Mouse (Mus musculus) ovary, adult 2 months (tissue): ENCODE results near the gene Mmaa. TPM values are rescaled to one million over a fixed set of nuclear protein-coding genes. Genes with fewer than 3 reads are reported as not detected.

Experiments used
- polyA plus RNA-seq: library from polyadenylated mRNA; depleted of rRNA; stranded (reverse); fragments of >200 nt; gene quantifications from 2 replicates; pipeline ENCODE4 v1.2.3, GENCODE M21; 2012; rRNA removed

Mmaa gene
- polyA plus RNA-seq = 2.6 and 4.1 TPM in 2 replicates

DNA sequence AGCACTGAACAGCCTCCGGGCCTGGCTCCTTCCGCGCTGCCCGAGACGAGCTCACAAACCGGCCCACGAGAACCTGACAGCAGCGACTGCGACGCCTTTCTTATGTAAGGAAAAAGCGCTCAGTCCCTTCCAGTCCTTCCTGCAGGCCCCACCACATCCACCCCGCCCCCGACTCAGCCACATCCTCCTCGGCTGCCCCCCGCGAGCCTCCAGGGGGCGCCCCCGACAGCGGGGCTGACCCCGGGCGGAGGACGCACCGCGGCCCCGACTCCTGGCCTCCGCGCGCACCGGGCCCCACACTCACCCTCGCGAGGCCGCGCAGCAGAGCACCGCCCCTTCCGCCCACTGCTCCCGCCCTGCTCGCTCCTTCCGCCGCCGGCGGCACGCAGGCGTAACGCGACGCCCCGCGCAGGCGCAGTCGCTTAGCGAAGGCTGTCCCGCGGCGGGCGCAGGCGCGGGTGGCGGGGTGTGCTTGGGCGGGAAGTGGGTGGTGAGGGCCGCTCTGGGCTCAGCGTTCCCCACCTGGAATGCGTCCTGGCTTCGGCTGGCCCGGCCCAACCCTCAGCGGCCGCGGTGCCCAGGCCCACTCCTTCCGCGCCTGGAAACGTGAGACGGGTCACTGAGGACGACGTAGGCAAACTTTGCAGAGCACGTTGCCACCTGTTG lies at the start of gene Mmaa:
Gene Mmaa, minus strand, starts transcription at position 328 of the 666 bp plus-strand sequence.

GRCm38 (mm10) chr8:79248470-79248869 lies 46.3 kb downstream of the Mmaa start, which contains the start of gene 1700011L22Rik:
Gene 1700011L22Rik (minus strand): TSS chr8:79248570.

Other genes with a start within 250 kb of the Mmaa start
- not detected in 2 replicates for gene 1700011L22Rik, start 46.4 kb downstream of the Mmaa start, polyA plus RNA-seq
- 34.6 and 76.2 TPM in 2 replicates for gene Smad1, start 104.6 kb upstream of the Mmaa start, polyA plus RNA-seq